Mouse (Mus musculus) midbrain, postnatal 0 days (tissue): ENCODE measurements around the gene Fam189a1. TPM values are rescaled to one million over a fixed set of nuclear protein-coding genes. Genes with fewer than 3 reads are reported as not detected.

ENCODE experiments used
- ATAC-seq: fragments of 200-750 bp; cut with Nextera tagmentation; 2 replicates; pipeline ENCODE4 v1.8.0; 2017; ENCODE audit warnings: moderate number of reproducible peaks, mild to moderate bottlenecking, moderate TSS enrichment, moderate library complexity; ENCODE audit not compliant: low FRiP score
- DNase-seq: peaks from one replicate; pipeline ENCODE4 v3.0.0-alpha.2; 2015; ENCODE audit warnings: low spot score
- H3K27ac ChIP-seq: fragments of 300-500 bp; sonication (generic); 2 replicates; pipeline ENCODE4 v1.5.1; 2014; ENCODE audit warnings: low read depth, mild to moderate bottlenecking, low read length, mixed read lengths
- H3K27me3 ChIP-seq: fragments of 300-500 bp; sonication (generic); 2 replicates; pipeline ENCODE4 v1.6.1; 2014; ENCODE audit warnings: low read length, control low read depth, mixed read lengths; ENCODE audit not compliant: insufficient read depth
- H3K36me3 ChIP-seq: fragments of 300-500 bp; sonication (generic); 2 replicates; pipeline ENCODE4 v1.6.1; 2014; ENCODE audit warnings: low read length, control low read depth, mixed read lengths; ENCODE audit not compliant: insufficient read depth
- H3K4me1 ChIP-seq: fragments of 300-500 bp; sonication (generic); 2 replicates; pipeline ENCODE4 v1.6.1; 2014; ENCODE audit warnings: mild to moderate bottlenecking, control low read depth, antibody characterized with exemption, low read length, mixed read lengths; ENCODE audit not compliant: insufficient read depth
- H3K4me2 ChIP-seq: fragments of 300-500 bp; sonication (generic); 2 replicates; pipeline ENCODE4 v1.6.1; 2014; ENCODE audit warnings: low read depth, mild to moderate bottlenecking, low read length, mixed read lengths; ENCODE audit not compliant: poor library complexity, severe bottlenecking
- H3K4me3 ChIP-seq: fragments of 300-500 bp; sonication (generic); 2 replicates; pipeline ENCODE4 v1.5.1; 2014; ENCODE audit warnings: low read depth, mild to moderate bottlenecking, low read length, moderate library complexity
- H3K9ac ChIP-seq: fragments of 300-500 bp; sonication (generic); replicated peaks from 2 replicates; pipeline ENCODE4 v1.6.1; 2014; ENCODE audit warnings: mild to moderate bottlenecking, low read length, moderate library complexity, mixed read lengths; ENCODE audit not compliant: poor library complexity, severe bottlenecking
- H3K9me3 ChIP-seq: fragments of 300-500 bp; sonication (generic); 2 replicates; pipeline ENCODE4 v1.6.1; 2016; ENCODE audit warnings: low read length, control low read depth
- CTCF ChIP-seq: IDR thresholded peaks from 2 replicates; pipeline ENCODE4 v1.5.1; 2016; ENCODE audit warnings: antibody characterized with exemption, mild to moderate bottlenecking
- WGBS: fragments of 180-500 bp; shearing (Covaris S2); extraction: QIAGEN DNeasy Blood & Tissue Kit; methylation state at CpG from one replicate; pipeline ENCODE4 v1.1.7; 2014; 5-methylcytosine and 5-hydroxymethylcytosine counted together
- polyA plus RNA-seq: library from polyadenylated mRNA; unstranded; fragments of >200 nt; fragmentation: Nextera tagmentation; extraction: Ambion mirVana; gene quantifications from 2 replicates; pipeline ENCODE4 v1.2.1, GENCODE M21; 2015
- total RNA-seq: library from RNA; depleted of rRNA; stranded (reverse); fragments of >200 nt; gene quantifications from 2 replicates; pipeline ENCODE4 v1.2.3, GENCODE M21; 2014

The Fam189a1 gene
- total and polyA plus RNA-seq, 2 experiments from 2014 or later, result 12.8 to 19.7 TPM

DNA sequence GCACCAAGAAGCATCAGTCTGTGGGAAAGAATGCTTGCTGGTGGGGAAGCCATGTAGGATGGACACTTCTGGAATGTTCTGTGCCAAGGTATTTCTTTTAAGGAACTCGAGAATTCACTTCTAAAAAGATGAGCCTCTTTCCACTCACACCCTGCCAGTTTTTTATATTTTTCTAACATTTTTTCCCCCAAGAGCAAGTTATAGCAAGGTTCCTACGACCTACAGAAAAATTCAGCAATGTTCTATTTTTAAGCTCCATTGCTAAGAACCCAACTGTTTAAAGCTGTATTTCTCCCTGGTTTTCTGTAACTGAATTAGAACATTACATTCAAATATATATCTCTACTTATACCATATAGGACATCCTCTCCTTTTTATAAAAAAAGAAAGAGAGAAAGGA is 244.4 kb downstream of the Fam189a1 start:
- Histone ChIP-seq H3K4me1 (no peaks in the 10 kb centered on the region), H3K4me2 (no peak overlapping the region), H3K36me3 (no peaks in the 10 kb centered on the region), H3K4me3 (no peak overlapping the region), H3K27me3 (no peaks in the 10 kb centered on the region), H3K9me3 (no peaks in the 10 kb centered on the region), H3K27ac (no peak overlapping the region), H3K9ac (no peak overlapping the region)
- DNase-seq, result no peak
- no peak for ATAC-seq
- WGBS, result 77% methylated on average over 2 of the region's 2 CpGs
- no peak for TF ChIP-seq CTCF

DNA sequence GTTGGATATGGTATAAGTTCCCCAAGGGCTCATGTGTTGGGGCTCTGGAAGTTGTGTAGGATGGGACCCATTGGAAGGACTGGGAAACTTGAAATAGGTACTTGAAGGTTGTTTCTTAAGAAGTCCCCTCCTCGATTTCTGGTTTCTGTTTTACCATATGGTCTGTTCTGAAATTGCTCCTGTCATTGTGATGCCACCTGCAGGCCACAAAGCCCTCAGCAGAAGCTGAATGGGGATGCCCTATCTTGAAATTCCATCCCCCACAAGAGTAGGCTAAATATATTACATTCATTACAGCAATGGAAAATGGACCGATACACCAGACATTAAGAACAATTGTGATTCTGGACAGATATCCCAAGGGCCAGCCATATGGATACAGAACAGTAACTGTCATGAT is 246.2 kb downstream of the Fam189a1 start:
- Histone ChIP-seq H3K27ac (no peak overlapping the region), H3K4me2 (no peak overlapping the region), H3K36me3 (no peaks in the 10 kb centered on the region), H3K27me3 (no peaks in the 10 kb centered on the region), H3K4me3 (no peak overlapping the region), H3K4me1 (no peaks in the 10 kb centered on the region), H3K9me3 (no peaks in the 10 kb centered on the region), H3K9ac (no peak overlapping the region)
- ATAC-seq (no peak), DNase-seq (no peak)
- WGBS, result 89% methylated on average over 2 of the region's 2 CpGs
- TF ChIP-seq CTCF, result no peak

DNA sequence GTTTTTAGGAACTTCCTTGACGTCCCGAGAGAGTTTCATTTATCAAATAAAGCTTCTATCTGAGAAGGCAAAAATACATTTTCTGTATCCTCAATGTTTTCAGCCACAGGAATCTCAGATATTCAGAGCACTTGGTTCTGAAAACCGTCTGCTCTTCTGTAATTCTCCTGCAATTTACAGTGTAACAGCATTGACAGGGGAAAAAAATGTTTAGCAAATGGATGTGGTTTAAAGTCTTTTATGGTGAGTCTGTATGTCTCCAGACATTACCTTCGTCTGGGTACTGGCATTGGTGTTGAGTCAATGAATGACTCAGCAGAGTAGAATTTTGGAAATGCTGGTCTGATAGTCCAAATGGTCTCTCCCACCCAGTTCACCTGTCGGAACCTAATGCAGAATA is 249.4 kb downstream of the Fam189a1 start:
- Histone ChIP-seq H3K4me3 (no peak overlapping the region), H3K36me3 (no peaks in the 10 kb centered on the region), H3K9me3 (no peaks in the 10 kb centered on the region), H3K4me1 (no peaks in the 10 kb centered on the region), H3K27ac (no peak overlapping the region), H3K9ac (no peak overlapping the region), H3K27me3 (no peaks in the 10 kb centered on the region), H3K4me2 (no peak overlapping the region)
- no peak for ATAC-seq
- DNase-seq, result no peak
- no peak for TF ChIP-seq CTCF
- WGBS, result 76% methylated on average over 5 of the region's 5 CpGs

- Histone ChIP-seq H3K4me2 (no peak overlapping the region), H3K36me3 (no peaks in the 10 kb centered on the region), H3K4me1 (no peaks in the 10 kb centered on the region), H3K9ac (no peak overlapping the region), H3K4me3 (no peak overlapping the region), H3K27me3 (no peaks in the 10 kb centered on the region), H3K9me3 (no peaks in the 10 kb centered on the region), H3K27ac (no peak overlapping the region)
- no peak for ATAC-seq
- DNase-seq, result no peak
- no peak for TF ChIP-seq CTCF
- 94% methylated on average over 3 of the region's 3 CpGs for WGBS
Measured at GRCm38 (mm10) chr7:64905506-64905905, 250.9 kb downstream of the Fam189a1 start.

DNA sequence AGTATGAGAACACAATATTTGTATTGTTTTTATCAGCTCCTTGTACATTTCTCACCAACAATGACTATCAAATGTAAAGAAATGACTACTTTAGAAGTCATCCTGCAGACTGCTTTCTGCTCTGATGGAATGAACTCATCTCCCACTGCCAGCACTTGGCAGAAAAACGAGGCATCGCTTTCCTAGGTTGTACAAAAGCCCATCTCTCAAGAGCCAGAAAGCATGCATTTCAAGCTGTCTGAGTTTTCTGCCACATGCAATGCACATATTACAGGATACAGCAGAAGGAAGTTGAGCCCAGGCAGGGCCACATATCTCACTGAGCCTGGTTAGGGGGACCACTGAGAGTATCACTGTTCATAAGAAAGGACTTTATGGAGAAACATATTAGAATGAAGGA is 256.1 kb downstream of the Fam189a1 start:
- no peak for DNase-seq
- ATAC-seq, result no peak
- TF ChIP-seq CTCF, result no peak
- Histone ChIP-seq H3K4me1 (no peaks in the 10 kb centered on the region), H3K27me3 (no peaks in the 10 kb centered on the region), H3K27ac (no peak overlapping the region), H3K4me3 (no peak overlapping the region), H3K9me3 (no peaks in the 10 kb centered on the region), H3K9ac (no peak overlapping the region), H3K36me3 (no peaks in the 10 kb centered on the region), H3K4me2 (no peak overlapping the region)
- 75% methylated on average over 2 of the region's 2 CpGs for WGBS

DNA sequence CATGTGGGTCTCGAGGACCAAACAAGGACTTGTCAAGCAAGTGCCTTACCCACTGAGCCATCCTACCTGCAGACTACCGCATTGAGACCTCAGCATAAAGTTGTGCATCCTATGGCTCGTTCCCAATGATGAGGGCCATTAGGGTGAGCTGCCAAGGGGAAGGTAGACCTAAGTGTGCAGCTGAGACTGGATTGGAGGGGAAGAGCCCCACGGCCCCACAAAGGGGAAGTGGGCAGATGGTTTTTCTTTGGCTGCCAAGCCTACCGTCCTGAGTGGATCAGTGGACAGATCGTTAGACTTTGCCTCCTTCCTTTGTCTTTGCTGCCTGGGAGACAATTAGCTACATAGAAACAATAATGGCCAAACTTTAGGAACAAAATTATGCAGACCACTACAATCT is 259.8 kb downstream of the Fam189a1 start:
- DNase-seq, result no peak
- Histone ChIP-seq H3K27me3 (no peaks in the 10 kb centered on the region), H3K4me2 (no peak overlapping the region), H3K36me3 (no peaks in the 10 kb centered on the region), H3K9ac (no peak overlapping the region), H3K4me1 (no peaks in the 10 kb centered on the region), H3K4me3 (no peak overlapping the region), H3K27ac (no peak overlapping the region), H3K9me3 (no peaks in the 10 kb centered on the region)
- 90% methylated on average over 6 of the region's 6 CpGs for WGBS
- TF ChIP-seq CTCF, result no peak
- ATAC-seq, result no peak
